Mouse (Mus musculus) limb, embryonic 14.5 days (tissue): ENCODE measurements at regions not wholly inside any gene's neighbourhood (a gene's known extent, or its start where the extent isn't known, plus 50 kb on each side); places are given as distances from the start of the nearest gene placed in this dataset.

Source experiments
- ATAC-seq: fragments of 200-750 bp; cut with Nextera tagmentation; 2 replicates; pipeline ENCODE4 v1.8.0; 2017; ENCODE audit warnings: low read depth, moderate number of reproducible peaks, moderate TSS enrichment; ENCODE audit not compliant: low FRiP score
- DNase-seq: peaks from one replicate; pipeline ENCODE4 v3.0.0-alpha.2; 2015; ENCODE audit warnings: low spot score
- H3K27ac ChIP-seq: fragments of 300-500 bp; sonication (generic); replicated peaks from 2 replicates; pipeline ENCODE4 v1.5.1; 2014; ENCODE audit warnings: low read depth, mild to moderate bottlenecking, low read length, moderate library complexity, mixed read lengths
- H3K27me3 ChIP-seq: fragments of 300-500 bp; sonication (generic); 2 replicates; pipeline ENCODE4 v1.6.1; 2014; ENCODE audit warnings: low read length, mixed read lengths; ENCODE audit not compliant: control insufficient read depth, insufficient read depth
- H3K36me3 ChIP-seq: fragments of 300-500 bp; sonication (generic); 2 replicates; pipeline ENCODE4 v1.6.1; 2014; ENCODE audit warnings: mild to moderate bottlenecking, low read length, moderate library complexity, mixed read lengths; ENCODE audit not compliant: control insufficient read depth, insufficient read depth
- H3K4me1 ChIP-seq: fragments of 300-500 bp; sonication (generic); 2 replicates; pipeline ENCODE4 v1.6.1; 2014; ENCODE audit warnings: antibody characterized with exemption, low read length, mixed read lengths; ENCODE audit not compliant: control insufficient read depth, insufficient read depth
- H3K4me2 ChIP-seq: fragments of 300-500 bp; sonication (generic); replicated peaks from 2 replicates; pipeline ENCODE4 v1.6.1; 2014; ENCODE audit warnings: low read depth, mild to moderate bottlenecking, low read length, moderate library complexity; ENCODE audit not compliant: severe bottlenecking
- H3K4me3 ChIP-seq: fragments of 300-500 bp; sonication (generic); replicated peaks from 2 replicates; pipeline ENCODE4 v1.5.1; 2014; ENCODE audit warnings: low read length
- H3K9ac ChIP-seq: fragments of 300-500 bp; sonication (generic); 2 replicates; pipeline ENCODE4 v1.6.1; 2014; ENCODE audit warnings: mild to moderate bottlenecking, low read depth, low read length, moderate library complexity; ENCODE audit not compliant: severe bottlenecking
- H3K9me3 ChIP-seq: fragments of 300-500 bp; sonication (generic); 2 replicates; pipeline ENCODE4 v1.6.1; 2016; ENCODE audit warnings: low read length; ENCODE audit not compliant: control insufficient read depth
- POLR2A ChIP-seq: fragments of 200-500 bp; IDR thresholded peaks from 2 replicates; pipeline ENCODE4 v1.8.0; 2012; ENCODE audit warnings: inconsistent platforms, mild to moderate bottlenecking, moderate library complexity, borderline replicate concordance; ENCODE audit not compliant: insufficient read depth, insufficient read length; ENCODE audit errors: extremely low read depth
- WGBS: fragments of 180-500 bp; shearing (Covaris S2); extraction: QIAGEN DNeasy Blood & Tissue Kit; methylation state at CpG from one replicate; pipeline ENCODE4 v1.1.7; 2014; 5-methylcytosine and 5-hydroxymethylcytosine counted together

DNA sequence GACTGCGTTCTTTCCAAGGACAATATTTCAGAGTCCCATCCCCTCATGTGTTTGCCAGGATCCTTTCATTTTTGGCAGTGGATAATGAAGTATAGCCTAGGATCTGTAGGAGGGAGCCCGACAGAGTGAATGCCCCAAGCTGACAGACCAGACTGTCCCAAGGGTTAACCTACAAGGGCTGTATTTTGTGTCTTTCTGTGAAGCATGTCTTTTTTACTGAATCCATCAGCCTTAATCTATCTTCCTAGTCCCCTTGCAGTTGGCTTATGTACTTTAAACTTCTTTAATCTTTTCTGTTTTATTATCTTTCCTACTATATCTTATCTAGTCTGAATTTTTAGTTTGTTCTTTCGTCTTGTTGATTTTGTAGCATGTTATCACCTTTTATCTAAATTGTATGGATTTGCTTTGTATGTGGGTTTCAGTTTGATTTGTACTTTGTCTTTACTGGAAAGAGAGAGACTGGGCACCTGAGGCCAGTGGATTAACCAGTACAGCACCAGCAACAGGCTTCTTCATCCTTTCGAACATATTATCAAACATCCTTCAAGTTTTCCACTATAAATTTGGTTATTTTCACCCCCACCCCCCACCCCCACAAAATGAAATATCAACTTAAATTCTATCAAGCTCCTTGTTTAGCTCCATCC lies 555.5 kb downstream of the Sqor start:
- no peak for TF ChIP-seq POLR2A
- DNase-seq (no peak), ATAC-seq (no peak)
- Histone ChIP-seq H3K9ac (no peak overlapping the region), H3K36me3 (no peaks in the 10 kb centered on the region), H3K27me3 (no peaks in the 10 kb centered on the region), H3K4me1 (no peaks in the 10 kb centered on the region), H3K4me2 (no peak overlapping the region), H3K27ac (no peak overlapping the region), H3K4me3 (no peak overlapping the region), H3K9me3 (no peaks in the 10 kb centered on the region)
- 84% methylated on average over 4 of the region's 4 CpGs for WGBS

GRCm38 (mm10) chr2:123323769-123324168 lies 558.7 kb downstream of the Sqor start:
- no peak for ATAC-seq
- 86% methylated on average over 3 of the region's 3 CpGs for WGBS

DNA sequence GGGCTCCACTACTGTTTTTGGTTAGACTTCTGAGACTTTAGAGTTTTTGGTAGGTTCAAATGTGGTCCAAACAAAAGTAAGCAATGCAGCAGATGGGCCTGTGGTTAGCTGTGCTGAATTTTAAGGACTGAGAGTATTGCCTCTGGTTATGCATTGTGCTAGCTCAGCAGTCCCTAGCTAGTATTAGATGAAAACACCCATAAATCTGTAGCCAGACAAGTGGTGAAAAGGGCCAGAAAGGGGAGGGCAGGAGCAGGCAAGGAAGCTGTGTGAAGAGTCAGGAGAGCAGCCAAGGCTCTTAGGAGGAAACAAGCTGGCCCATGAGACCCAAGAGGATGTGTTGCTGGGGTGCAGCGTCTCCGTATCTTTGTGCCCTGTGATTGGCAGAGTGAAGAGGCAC lies 559.9 kb downstream of the Sqor start:
- ATAC-seq (no peak), DNase-seq (no peak)
- WGBS: 64% methylated on average over 2 of the region's 2 CpGs

More at GRCm38 (mm10) chr2:123323769-123324168, 558.7 kb downstream of the Sqor start:
- Histone ChIP-seq H3K9me3 (no peaks in the 10 kb centered on the region), H3K4me1 (no peaks in the 10 kb centered on the region), H3K4me3 (no peak overlapping the region), H3K36me3 (no peaks in the 10 kb centered on the region), H3K9ac (no peak overlapping the region), H3K27ac (no peak overlapping the region), H3K4me2 (no peak overlapping the region), H3K27me3 (no peaks in the 10 kb centered on the region)
- DNase-seq: no peak
- TF ChIP-seq POLR2A: no peak

DNA sequence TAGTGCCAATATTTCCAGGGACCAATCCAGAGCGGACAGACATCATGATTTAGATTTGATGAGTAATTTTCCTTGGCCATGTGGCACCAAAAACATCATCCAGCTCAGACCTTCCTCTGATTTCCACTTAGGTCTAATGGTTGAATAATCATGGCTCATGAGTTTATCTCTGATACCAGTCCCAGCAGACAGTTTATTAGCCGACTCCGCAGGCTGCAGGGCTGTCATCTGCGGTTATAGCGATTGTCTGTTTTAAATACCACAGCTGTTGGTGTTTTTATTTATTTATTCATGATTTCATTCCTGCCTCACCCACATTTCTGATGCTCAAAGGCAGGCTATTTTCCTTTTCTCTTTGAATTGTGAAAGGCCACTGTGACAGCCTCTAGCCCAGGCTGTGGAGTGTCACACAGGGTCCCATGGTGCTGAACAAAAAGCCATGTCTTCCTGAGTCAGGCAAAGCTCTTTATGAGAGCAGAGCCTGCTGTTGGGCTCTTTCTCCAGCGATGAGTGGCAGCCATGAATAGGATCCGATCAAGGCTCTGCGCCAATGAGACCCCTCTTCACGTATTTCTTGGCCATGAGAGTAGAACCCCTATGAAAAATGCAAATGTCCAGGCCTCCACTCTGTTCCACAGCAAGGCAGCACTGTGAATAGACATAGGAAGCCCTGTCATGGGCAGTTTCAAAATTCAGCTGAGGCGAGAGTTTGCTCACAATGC lies 584.7 kb downstream of the Sqor start:
- H3K9ac ChIP-seq: no peak overlapping the region
- H3K9me3 ChIP-seq: no peaks in the 10 kb centered on the region
- no peaks in the 10 kb centered on the region for H3K27me3 ChIP-seq
- no peaks in the 10 kb centered on the region for H3K4me1 ChIP-seq
- H3K36me3 ChIP-seq: no peaks in the 10 kb centered on the region
- DNase-seq: no peak
- H3K27ac ChIP-seq: no peak overlapping the region
- no peak overlapping the region for H3K4me2 ChIP-seq
- ATAC-seq: no peak
- no peak overlapping the region for H3K4me3 ChIP-seq
- WGBS: 90% methylated on average over 10 of the region's 10 CpGs
- no peak for TF ChIP-seq POLR2A

More for the DNA sequence above, 559.9 kb downstream of the Sqor start:
- TF ChIP-seq POLR2A: no peak
- Histone ChIP-seq H3K4me3 (no peak overlapping the region), H3K4me1 (no peaks in the 10 kb centered on the region), H3K36me3 (no peaks in the 10 kb centered on the region), H3K27ac (no peak overlapping the region), H3K4me2 (no peak overlapping the region), H3K27me3 (no peaks in the 10 kb centered on the region), H3K9me3 (no peaks in the 10 kb centered on the region), H3K9ac (no peak overlapping the region)

DNA sequence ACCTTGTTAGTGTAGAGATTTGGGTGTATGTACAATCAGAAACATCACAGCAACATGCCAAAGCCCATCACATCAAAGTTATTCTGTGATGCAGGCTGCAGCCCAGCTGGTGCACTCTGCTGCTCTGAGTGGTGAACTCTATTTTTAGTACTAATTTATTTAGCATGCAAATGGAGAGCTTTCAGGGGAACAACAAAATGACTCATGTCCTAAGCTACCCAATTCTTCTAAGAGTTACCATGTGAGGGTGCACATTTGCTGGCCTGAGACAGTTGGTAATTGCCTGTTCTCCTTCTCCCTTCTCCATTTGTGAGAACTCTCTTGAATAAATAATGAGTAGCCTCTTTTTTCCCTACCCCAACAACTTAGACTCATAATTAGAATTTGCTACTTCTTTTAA lies 599.2 kb downstream of the Sqor start:
- no peak overlapping the region for H3K9ac ChIP-seq
- no peak overlapping the region for H3K4me3 ChIP-seq
- H3K27ac ChIP-seq: no peak overlapping the region
- no peak overlapping the region for H3K4me2 ChIP-seq
- TF ChIP-seq POLR2A: no peak
- DNase-seq: no peak
- H3K36me3 ChIP-seq: no peaks in the 10 kb centered on the region
- H3K4me1 ChIP-seq: no peaks in the 10 kb centered on the region
- H3K9me3 ChIP-seq: no peaks in the 10 kb centered on the region
- no peak for ATAC-seq
- H3K27me3 ChIP-seq: no peaks in the 10 kb centered on the region
